Mouse (Mus musculus): ENCODE data around the gene Kif27.

Gene Kif27

DNA sequence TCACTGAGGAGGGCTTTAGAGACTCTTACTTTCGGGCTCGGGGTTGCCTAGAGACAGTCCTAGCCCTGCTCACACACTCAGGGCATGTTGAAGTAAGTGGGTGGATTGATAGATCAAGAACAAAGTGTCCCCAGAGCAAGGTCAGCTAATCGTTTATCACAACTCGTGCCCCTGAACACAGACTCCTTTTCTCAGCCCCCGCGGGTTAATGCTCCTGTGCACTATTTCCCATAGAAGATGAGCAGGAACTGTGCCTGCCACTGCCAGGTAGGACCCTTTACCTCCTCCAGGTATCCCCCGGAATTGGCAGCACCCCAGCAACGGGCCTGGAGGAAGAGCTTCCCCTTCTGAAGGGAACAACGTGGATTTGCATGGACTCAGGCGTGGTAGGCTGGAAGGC lies 82.7 kb downstream of the Kif27 start:
- no peak for DNase-seq (ENCODE audit: low read depth)

DNA sequence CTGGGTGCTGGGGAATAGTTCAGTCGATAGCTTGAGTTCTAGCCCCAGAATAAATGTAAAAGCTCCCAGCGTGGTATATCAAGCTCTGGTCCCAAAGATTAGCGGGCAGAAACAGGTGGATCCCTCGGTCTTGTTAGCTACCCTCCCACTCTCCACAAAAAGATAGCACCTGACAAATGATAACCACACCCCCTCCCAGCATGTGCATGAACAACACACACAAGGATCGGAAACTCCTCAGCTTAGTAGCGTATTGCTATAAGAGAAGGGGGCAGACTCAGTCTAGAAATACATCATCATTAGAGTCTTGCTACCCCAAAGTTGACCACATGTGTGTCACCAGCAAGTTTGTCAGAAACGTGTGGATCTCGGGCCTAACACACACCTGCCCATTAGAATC lies 83.3 kb downstream of the Kif27 start, which contains the start of gene Gkap1:
TSS of gene Gkap1 (minus strand) at position 101 of the 400 bp plus-strand sequence.
- DNase-seq (ENCODE audit: low read depth) = no peak

DNA sequence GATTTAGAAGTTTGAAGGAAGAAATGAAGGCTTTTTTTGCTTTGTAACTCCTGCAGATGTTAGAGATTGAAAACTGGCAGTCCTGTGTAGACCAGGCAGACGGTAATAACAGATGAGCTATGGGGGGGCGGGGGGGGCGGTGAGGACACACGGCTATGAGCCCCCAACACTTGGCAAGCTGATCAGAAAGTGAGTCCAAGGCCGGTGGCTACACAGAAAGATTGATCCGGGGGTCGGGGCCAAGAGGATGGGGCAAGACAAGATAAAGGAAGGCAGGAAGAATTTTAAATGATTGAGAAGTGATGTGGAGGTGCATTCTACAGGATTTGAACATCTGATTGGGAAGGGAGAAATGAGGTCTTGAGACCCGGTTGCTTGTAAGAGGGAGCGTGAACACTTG lies 83.8 kb downstream of the Kif27 start:
- no peak for DNase-seq (ENCODE audit: low read depth)

DNA sequence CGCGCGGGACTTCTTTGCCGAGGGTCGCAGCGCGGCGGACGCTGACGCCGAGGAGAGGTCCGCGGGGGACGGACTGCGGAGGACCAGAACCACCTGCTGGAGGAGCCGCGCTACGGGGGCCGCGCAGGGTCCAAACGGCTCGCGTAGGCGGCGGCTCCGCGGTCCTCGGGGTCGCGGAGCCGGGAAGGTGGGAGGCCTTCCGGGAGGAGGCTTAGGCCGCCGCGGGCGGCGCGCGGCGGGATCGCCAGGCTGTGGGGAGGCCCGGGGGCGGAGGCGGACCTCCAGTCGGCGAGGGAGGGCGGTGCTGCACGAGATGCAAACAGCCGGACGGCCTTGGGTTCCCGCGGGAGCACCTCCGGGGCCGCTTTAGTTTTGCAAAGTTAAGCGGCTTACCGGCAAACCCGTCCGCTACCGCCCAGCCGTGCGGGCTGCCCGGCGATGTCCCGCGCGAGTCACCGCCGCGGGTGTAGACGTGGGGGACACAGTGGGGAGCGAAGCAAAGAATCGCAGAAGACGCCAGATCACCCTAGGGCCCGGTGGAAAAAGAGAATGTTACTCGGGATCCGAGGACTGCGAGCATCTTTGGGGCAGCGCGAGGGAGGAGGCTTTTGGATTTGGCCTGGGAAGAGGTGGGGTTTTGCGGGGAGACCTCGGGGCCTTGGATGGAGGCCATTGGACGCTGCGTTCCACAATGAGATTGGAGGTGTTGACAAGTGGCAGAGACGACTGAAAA lies 84.5 kb downstream of the Kif27 start:
- peak; percentile 83 for DNase-seq (ENCODE audit: low read depth)

DNA sequence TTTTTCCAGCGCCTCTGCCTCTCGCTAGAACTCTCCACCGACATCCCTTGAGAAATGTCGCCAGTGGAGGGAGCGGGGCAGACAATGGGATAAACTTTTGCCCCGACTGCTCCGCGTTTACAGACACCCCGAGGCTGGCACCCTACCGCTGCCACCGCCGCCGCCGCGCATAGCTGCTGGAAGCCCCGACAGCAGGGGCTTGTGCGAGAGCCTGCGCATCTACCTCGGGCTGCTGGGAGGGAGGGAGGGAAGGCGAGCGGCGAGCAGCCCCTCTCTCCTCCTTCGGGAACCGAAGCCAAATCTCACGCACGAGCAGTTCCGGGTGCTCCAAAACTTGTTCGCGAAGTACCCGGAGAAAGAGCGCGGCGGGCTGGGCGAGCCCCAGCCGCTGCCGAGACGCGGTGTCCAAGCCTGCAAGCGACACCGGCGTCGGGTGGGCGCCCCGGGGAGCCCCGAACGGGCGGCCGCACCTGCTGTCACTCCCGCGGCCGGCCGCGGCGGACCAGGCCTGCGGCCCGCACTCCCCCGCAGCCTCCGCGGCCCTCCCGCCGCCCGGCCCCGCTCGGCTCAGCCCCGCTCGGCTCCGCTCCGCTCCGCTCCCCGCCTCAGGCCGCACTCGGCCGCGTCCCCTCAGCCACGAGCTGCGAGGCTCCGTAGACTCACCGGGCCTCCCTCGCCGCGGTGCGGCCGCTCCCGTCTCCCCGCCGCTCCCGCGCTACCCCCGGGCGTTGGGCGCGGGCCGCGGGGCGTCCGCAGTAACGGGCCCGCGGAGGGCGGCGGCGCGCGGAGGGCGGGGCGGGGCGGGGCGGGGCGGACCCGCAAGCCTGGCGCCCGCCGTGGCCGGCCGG lies 85.3 kb downstream of the Kif27 start:
- peak; percentile 39 for DNase-seq (ENCODE audit: low read depth)

DNA sequence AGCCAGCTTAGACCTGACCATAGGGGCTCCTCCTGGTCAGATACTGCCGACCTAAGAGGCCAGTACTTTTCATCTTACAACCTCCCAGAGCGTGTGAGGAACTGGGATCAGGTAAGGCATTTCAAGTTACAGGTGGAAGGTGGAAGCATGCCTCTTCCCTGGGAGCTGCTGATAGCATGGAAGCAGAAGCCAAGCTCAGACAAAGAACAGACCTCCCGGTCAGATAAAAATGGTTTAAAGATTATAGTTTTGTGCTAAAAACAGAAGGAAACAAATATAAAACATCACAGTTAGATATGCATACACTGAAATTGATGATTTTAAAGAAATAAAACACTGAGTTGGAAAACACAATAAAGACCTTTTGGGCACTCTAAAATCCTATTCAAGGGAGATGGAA lies 92.1 kb downstream of the Kif27 start:
- no peak for DNase-seq (ENCODE audit: low read depth)

DNA sequence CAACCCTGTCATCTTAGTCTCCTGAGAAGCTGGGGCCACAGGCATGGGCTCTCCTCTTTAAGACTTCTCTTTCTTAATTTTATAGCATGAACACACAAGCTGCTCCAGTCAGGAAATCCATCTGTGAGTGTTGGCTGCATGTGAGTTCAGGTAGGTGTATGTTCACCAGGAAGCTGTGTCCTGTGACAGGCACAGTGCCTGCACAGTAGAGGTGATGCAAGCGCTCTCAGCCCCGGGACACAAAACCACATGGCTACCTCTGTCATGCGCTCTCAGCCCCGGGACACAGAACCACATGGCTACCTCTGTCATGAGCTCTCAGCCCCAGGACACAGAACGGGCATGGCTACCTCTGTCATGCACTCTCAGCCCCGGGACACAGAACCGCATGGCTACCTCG lies 95.4 kb downstream of the Kif27 start:
- DNase-seq (ENCODE audit: low read depth) = no peak

DNA sequence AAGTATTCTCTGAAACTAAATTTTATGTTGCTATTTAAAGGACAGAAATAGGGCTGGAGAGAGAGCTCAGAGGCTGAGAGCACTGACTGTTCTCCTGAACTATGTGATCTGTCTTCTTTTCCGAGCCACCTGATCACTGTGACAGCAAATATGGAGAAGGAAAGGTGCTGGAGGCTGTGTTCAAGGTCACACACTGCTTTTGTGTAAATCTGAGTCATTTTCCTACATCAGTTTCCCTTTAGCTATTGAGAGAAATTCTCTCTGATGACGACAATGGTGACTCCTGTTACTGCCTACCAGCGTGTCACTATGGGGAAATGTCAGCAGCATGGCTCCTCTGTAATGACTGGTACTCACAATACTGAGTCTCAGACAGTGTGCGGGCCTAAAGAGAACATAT lies 97.2 kb downstream of the Kif27 start:
- no peak for DNase-seq (ENCODE audit: low read depth)

DNA sequence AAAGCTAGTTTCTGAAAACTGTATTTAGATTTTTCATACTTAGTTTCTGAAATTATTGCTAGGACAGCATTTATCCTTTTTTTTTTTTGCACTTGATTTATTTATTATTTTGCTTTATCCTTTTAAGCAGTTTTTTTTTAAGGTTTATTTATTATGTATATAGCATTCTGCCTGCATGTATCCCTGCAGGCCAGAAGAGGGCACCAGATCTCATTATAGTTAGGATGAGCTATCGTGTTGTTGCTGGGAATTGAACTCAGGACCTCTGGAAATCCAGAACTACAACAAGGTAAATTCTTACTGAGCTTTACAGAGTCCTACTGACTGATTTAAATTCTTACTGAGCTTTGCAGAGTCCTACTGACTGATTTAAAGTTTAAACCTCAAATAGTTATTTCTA lies 105.7 kb downstream of the Kif27 start:
- peak; percentile 24 for DNase-seq (ENCODE audit: low read depth)

DNA sequence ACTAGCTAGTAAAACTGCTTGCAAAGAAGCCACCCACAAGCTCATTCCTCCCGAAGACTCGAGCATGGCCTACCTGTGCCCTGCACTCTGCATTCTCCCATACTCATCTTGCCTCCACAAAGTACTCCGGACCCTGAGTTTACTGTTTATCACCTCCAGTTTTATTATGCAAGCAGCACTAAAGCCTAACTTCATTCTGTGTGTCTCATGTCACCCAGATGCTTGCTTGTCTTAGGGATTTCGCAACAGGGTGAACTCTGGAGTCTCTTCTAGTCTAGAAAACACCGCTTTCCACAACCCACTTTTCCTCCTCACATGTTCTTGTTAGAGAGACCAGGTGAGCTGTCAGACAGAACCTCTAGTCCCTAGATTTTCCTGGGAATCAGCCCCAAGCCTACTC lies 110.0 kb downstream of the Kif27 start:
- DNase-seq (ENCODE audit: low read depth) = no peak
